Mouse (Mus musculus) bone marrow, adult 2 months (tissue): Measurements from ENCODE around the gene Ccdc81.

Experiments
- CTCF ChIP-seq: fragments of 200-500 bp; IDR thresholded peaks from 2 replicates; pipeline ENCODE4 v1.5.1; 2011; ENCODE audit warnings: low read length, control low read depth; ENCODE audit not compliant: control insufficient read depth, insufficient read depth
- POLR2A ChIP-seq: fragments of 200-500 bp; IDR thresholded peaks from 2 replicates; pipeline ENCODE4 v1.6.1; 2011; ENCODE audit warnings: low read depth, mild to moderate bottlenecking, control low read depth, low read length, borderline replicate concordance; ENCODE audit not compliant: control insufficient read depth

DNA sequence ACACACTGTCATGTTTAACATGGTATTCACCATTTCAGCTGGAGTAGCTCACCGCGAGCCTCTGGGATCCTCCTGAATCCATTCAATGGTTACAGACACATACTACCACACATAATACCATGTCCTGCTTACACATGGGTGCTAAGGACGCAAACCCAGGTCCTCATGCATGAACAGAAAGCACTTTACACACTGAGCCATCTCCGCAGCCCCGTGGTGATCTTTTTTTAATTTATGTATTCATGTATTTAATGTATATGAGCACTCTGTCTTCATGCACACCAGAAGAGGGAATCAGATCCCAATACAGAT lies 61.1 kb downstream of the Ccdc81 start:
- TF ChIP-seq CTCF: no peak
- TF ChIP-seq POLR2A: no peak
